Mouse (Mus musculus): Measurements from ENCODE around the gene Gm12830. TPM values are rescaled to one million over a fixed set of nuclear protein-coding genes. Genes with fewer than 3 reads are reported as not detected.

Gene Gm12830
- polyA plus RNA-seq, 1 experiment = not detected

- 6% methylated on average over 39 of the region's 39 CpGs for WGBS
- Histone ChIP-seq H3K27me3 (ENCODE audit: control insufficient read depth, insufficient read depth, low read length) (peaks cover 73% of the 10 kb centered on the region), H3K36me3 (ENCODE audit: control insufficient read depth, insufficient read depth, low read length) (no peaks in the 10 kb centered on the region), H3K27ac (ENCODE audit: insufficient read depth, low read depth, low read length) (no peak overlapping the region), H3K4me3 (ENCODE audit: low read depth, low read length) (no peak overlapping the region), H3K4me1 (ENCODE audit: control insufficient read depth, insufficient read depth, insufficient read length, low read length) (peaks cover 5% of the 10 kb centered on the region)
- TF ChIP-seq CTCF (IDR thresholded peaks at IDR 0.05; ENCODE audit: extremely low read depth, insufficient read length, insufficient replicate concordance, low read depth, low read length) = no peak
- no peak for TF ChIP-seq POLR2A (IDR thresholded peaks at IDR 0.05; ENCODE audit: low read depth, low read length)
These were observed 81.3 kb downstream of the Gm12830 start for GRCm38 (mm10) chr4:114902641-114903421.

- Histone ChIP-seq H3K36me3 (ENCODE audit: control insufficient read depth, insufficient read depth, low read length) (no peaks in the 10 kb centered on the region), H3K4me1 (ENCODE audit: control insufficient read depth, insufficient read depth, insufficient read length, low read length) (peaks cover 8% of the 10 kb centered on the region), H3K4me3 (ENCODE audit: low read depth, low read length) (no peak overlapping the region), H3K27me3 (ENCODE audit: control insufficient read depth, insufficient read depth, low read length) (peaks cover 79% of the 10 kb centered on the region), H3K27ac (ENCODE audit: insufficient read depth, low read depth, low read length) (no peak overlapping the region)
- TF ChIP-seq CTCF (IDR thresholded peaks at IDR 0.05; ENCODE audit: extremely low read depth, insufficient read length, insufficient replicate concordance, low read depth, low read length) (no peak), POLR2A (IDR thresholded peaks at IDR 0.05; ENCODE audit: low read depth, low read length) (no peak)
- WGBS = 15% methylated on average over 11 of the region's 11 CpGs
These were observed 81.9 kb downstream of the Gm12830 start for GRCm38 (mm10) chr4:114903422-114903782.

GRCm38 (mm10) chr4:114905501-114905900 is 84.0 kb downstream of the Gm12830 start:
- WGBS = 84% methylated on average over 3 of the region's 3 CpGs
- TF ChIP-seq POLR2A (IDR thresholded peaks at IDR 0.05; ENCODE audit: low read depth, low read length) (no peak), CTCF (IDR thresholded peaks at IDR 0.05; ENCODE audit: extremely low read depth, insufficient read length, insufficient replicate concordance, low read depth, low read length) (no peak)
- Histone ChIP-seq H3K27me3 (ENCODE audit: control insufficient read depth, insufficient read depth, low read length) (peaks cover 81% of the 10 kb centered on the region), H3K27ac (ENCODE audit: insufficient read depth, low read depth, low read length) (no peak overlapping the region), H3K4me1 (ENCODE audit: control insufficient read depth, insufficient read depth, insufficient read length, low read length) (peaks cover 10% of the 10 kb centered on the region), H3K36me3 (ENCODE audit: control insufficient read depth, insufficient read depth, low read length) (no peaks in the 10 kb centered on the region), H3K4me3 (ENCODE audit: low read depth, low read length) (no peak overlapping the region)

Other genes with a start within 250 kb of the Gm12830 start
- gene Foxd2, start 87.2 kb downstream of the Gm12830 start, polyA plus RNA-seq (2012; rRNA removed) = 0.06 and 0.16 TPM in 2 replicates
- gene Foxe3, start 104.3 kb downstream of the Gm12830 start, polyA plus RNA-seq (2012; rRNA removed) = not detected in 2 replicates
- 20.1 and 43.1 TPM in 2 replicates for gene Cmpk1, start 165.5 kb downstream of the Gm12830 start, polyA plus RNA-seq (2012; rRNA removed)
- gene Stil, start 178.4 kb downstream of the Gm12830 start, polyA plus RNA-seq (2012; rRNA removed) = 0.29 and 0.98 TPM in 2 replicates
- gene Tal1, start 234.7 kb downstream of the Gm12830 start, polyA plus RNA-seq (2012; rRNA removed) = 0.71 and 1.8 TPM in 2 replicates